Mouse (Mus musculus): ENCODE results near the gene Amotl2. TPM values are rescaled to one million over a fixed set of nuclear protein-coding genes. Genes with fewer than 3 reads are reported as not detected.
"Not testable (repeated sequence)": the region's sequence is repeated elsewhere in the genome, so short reads cannot be mapped to it uniquely, and the experiment has no call there.

Gene Amotl2
- polyA plus RNA-seq, 1 experiment from 2014 or later, result 38.6 TPM

DNA sequence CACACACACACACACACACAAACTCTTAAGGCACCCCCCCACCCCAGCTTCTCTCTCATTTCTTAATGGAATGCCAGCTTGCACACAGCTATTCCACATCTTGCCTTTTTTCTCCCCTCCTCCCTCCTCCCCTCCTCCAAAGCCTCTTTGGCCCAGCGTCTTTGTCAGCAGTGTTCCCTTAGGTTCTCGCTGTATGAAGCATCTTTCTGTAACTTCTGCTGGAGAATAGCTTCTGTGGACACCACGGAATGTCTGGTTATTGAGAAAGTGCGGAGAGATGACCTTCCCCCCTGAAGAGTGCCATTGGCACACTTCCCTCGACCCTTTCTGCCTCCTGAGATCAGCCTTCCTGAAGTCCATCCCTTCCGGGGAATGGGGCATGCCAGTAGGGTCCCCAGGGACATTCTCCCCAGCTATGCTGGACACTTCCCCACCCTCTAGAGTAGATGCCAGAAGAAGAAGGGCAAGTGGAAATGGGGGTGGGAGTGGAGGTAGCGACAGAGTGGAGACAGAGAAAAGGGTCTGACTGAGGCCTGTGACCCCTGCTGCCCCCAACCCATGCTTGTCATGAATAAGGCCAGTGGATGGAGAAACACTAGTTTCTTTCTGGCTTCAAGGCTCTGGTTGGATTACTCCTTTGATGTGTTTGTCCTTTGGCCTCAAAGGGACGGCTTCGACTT is 39.3 kb downstream of the Amotl2 start:
- no peaks in the 10 kb centered on the region for H3K9me3 ChIP-seq (replicated peaks; ENCODE audit: control insufficient read depth, low read length)
- no peaks in the 10 kb centered on the region for H3K27me3 ChIP-seq (ENCODE audit: control insufficient read depth, insufficient read depth, low read length)
- WGBS, result 67% methylated on average over 9 of the region's 9 CpGs
- no peak for ATAC-seq (replicated peaks; ENCODE audit: extremely low read depth, insufficient read depth, low FRiP score)
- H3K4me2 ChIP-seq (ENCODE audit: low read depth, low read length), result no peak overlapping the region
- H3K27ac ChIP-seq (ENCODE audit: low read length), result no peak overlapping the region
- H3K9ac ChIP-seq (ENCODE audit: low read length), result no peak overlapping the region
- no peaks in the 10 kb centered on the region for H3K36me3 ChIP-seq (ENCODE audit: control insufficient read depth, insufficient read depth)
- H3K4me1 ChIP-seq (ENCODE audit: control insufficient read depth, insufficient read depth, low read length), result peaks cover 23% of the 10 kb centered on the region
- H3K4me3 ChIP-seq (ENCODE audit: low read length), result no peak overlapping the region

DNA sequence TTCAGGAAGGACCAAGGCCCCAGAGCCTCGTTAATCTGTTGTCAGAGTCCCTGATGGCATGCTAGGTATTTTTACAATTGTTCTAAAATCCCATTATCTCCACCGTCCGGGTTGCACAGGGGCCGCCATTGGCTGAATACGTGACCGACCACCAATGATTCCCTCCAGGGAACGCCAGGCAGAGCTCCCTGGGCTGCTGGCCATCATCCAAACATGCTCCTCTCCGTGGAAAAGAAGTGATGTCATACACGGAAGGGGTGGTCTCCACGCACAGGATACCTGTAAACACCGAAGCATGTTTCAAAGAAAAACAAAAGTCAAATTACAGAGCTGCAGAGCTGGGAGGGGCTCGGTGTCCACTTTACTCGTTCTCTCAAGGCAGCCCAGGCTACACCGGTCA is 39.9 kb downstream of the Amotl2 start:
- no peak for ATAC-seq (replicated peaks; ENCODE audit: extremely low read depth, insufficient read depth, low FRiP score)
- no peaks in the 10 kb centered on the region for H3K27me3 ChIP-seq (ENCODE audit: control insufficient read depth, insufficient read depth, low read length)
- H3K27ac ChIP-seq (ENCODE audit: low read length), result no peak overlapping the region
- peaks cover 23% of the 10 kb centered on the region for H3K4me1 ChIP-seq (ENCODE audit: control insufficient read depth, insufficient read depth, low read length)
- H3K9ac ChIP-seq (ENCODE audit: low read length), result no peak overlapping the region
- H3K36me3 ChIP-seq (ENCODE audit: control insufficient read depth, insufficient read depth), result no peaks in the 10 kb centered on the region
- no peak overlapping the region for H3K4me3 ChIP-seq (ENCODE audit: low read length)
- no peak overlapping the region for H3K4me2 ChIP-seq (ENCODE audit: low read depth, low read length)
- WGBS, result 46% methylated on average over 14 of the region's 14 CpGs
- no peaks in the 10 kb centered on the region for H3K9me3 ChIP-seq (replicated peaks; ENCODE audit: control insufficient read depth, low read length)

DNA sequence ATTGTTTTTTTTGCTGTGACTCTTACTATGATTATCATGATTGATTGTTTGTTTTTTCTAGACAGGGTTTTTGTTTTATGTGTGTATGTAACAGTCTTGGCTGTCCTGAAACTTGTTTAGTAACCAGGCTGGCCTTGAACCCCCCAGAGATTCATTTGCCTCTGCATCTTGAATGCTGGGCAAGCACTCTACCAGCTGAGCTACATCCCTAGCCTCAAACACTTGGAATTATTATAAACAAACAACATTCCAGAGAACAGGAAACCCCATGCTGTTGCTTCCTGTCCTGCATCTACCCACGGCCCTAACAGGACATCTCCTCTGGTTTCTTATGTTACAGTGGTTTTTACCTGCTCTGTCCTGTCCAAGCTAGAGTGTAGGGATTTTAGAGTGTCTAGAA is 42.4 kb downstream of the Amotl2 start:
- H3K4me3 ChIP-seq (ENCODE audit: low read length), result no peak overlapping the region
- peak overlapping the region; percentile 85 for H3K27ac ChIP-seq (ENCODE audit: low read length)
- H3K9ac ChIP-seq (ENCODE audit: low read length), result peak overlapping the region; percentile 41; the same call in 1 of the 2 replicates
- H3K4me1 ChIP-seq (ENCODE audit: control insufficient read depth, insufficient read depth, low read length), result peaks cover 32% of the 10 kb centered on the region
- no peaks in the 10 kb centered on the region for H3K27me3 ChIP-seq (ENCODE audit: control insufficient read depth, insufficient read depth, low read length)
- no peaks in the 10 kb centered on the region for H3K36me3 ChIP-seq (ENCODE audit: control insufficient read depth, insufficient read depth)
- H3K4me2 ChIP-seq (ENCODE audit: low read depth, low read length), result no peak overlapping the region
- ATAC-seq (replicated peaks; ENCODE audit: extremely low read depth, insufficient read depth, low FRiP score), result no peak
- H3K9me3 ChIP-seq (replicated peaks; ENCODE audit: control insufficient read depth, low read length), result no peaks in the 10 kb centered on the region
- whole genome bisulfite sequencing, result 36% methylated on average over 1 of the region's 1 CpGs

GRCm38 (mm10) chr9:102759581-102760001 is 43.1 kb downstream of the Amotl2 start:
- Histone ChIP-seq H3K27ac (ENCODE audit: low read length) (peak overlapping the region; percentile 85), H3K4me2 (ENCODE audit: low read depth, low read length) (no peak overlapping the region), H3K9me3 (replicated peaks; ENCODE audit: control insufficient read depth, low read length) (no peaks in the 10 kb centered on the region), H3K9ac (ENCODE audit: low read length) (0 out of 2 replicates have a peak overlapping the region, but pooled peaks have one; percentile 41), H3K4me1 (ENCODE audit: control insufficient read depth, insufficient read depth, low read length) (peaks cover 33% of the 10 kb centered on the region), H3K27me3 (ENCODE audit: control insufficient read depth, insufficient read depth, low read length) (no peaks in the 10 kb centered on the region), H3K36me3 (ENCODE audit: control insufficient read depth, insufficient read depth) (no peaks in the 10 kb centered on the region), H3K4me3 (ENCODE audit: low read length) (no peak overlapping the region)
- peak; percentile 50 for ATAC-seq (replicated peaks; ENCODE audit: extremely low read depth, insufficient read depth, low FRiP score)
- WGBS, result 13% methylated on average over 5 of the region's 5 CpGs

GRCm38 (mm10) chr9:102761599-102761998 is 45.1 kb downstream of the Amotl2 start:
- Histone ChIP-seq H3K9ac (ENCODE audit: low read length) (no peak overlapping the region), H3K9me3 (replicated peaks; ENCODE audit: control insufficient read depth, low read length) (no peaks in the 10 kb centered on the region), H3K27ac (ENCODE audit: low read length) (no peak overlapping the region), H3K4me1 (ENCODE audit: control insufficient read depth, insufficient read depth, low read length) (peaks cover 25% of the 10 kb centered on the region), H3K4me3 (ENCODE audit: low read length) (no peak overlapping the region), H3K4me2 (ENCODE audit: low read depth, low read length) (no peak overlapping the region), H3K36me3 (ENCODE audit: control insufficient read depth, insufficient read depth) (no peaks in the 10 kb centered on the region), H3K27me3 (ENCODE audit: control insufficient read depth, insufficient read depth, low read length) (no peaks in the 10 kb centered on the region)
- no peak for ATAC-seq (replicated peaks; ENCODE audit: extremely low read depth, insufficient read depth, low FRiP score)
- WGBS, result 93% methylated on average over 7 of the region's 7 CpGs

DNA sequence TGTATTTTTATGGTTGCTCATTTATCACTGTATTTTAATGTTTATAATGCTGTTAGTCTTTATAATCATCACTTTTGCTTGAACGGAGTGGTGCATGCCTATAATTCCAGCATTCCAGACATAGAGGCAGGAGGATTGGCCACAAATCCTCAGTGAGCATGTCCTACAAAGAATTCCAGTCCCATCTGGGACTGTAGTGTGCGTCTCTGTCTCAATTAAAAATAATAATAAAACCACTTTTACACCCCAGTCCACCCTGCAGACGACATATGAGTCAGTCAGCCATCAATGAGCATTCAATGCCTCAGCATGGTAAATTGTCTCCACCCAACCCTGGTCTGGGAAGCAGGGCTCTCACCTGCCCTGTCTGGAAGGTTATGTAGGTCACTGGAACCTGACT is 46.4 kb downstream of the Amotl2 start:
- ATAC-seq (replicated peaks; ENCODE audit: extremely low read depth, insufficient read depth, low FRiP score), result no peak
- no peak overlapping the region for H3K27ac ChIP-seq (ENCODE audit: low read length)
- no peak overlapping the region for H3K4me3 ChIP-seq (ENCODE audit: low read length)
- 49% methylated on average over 3 of the region's 3 CpGs for WGBS
- no peaks in the 10 kb centered on the region for H3K27me3 ChIP-seq (ENCODE audit: control insufficient read depth, insufficient read depth, low read length)
- H3K9me3 ChIP-seq (replicated peaks; ENCODE audit: control insufficient read depth, low read length), result no peaks in the 10 kb centered on the region
- H3K9ac ChIP-seq (ENCODE audit: low read length), result no peak overlapping the region
- no peak overlapping the region for H3K4me2 ChIP-seq (ENCODE audit: low read depth, low read length)
- H3K4me1 ChIP-seq (ENCODE audit: control insufficient read depth, insufficient read depth, low read length), result peaks cover 29% of the 10 kb centered on the region
- no peaks in the 10 kb centered on the region for H3K36me3 ChIP-seq (ENCODE audit: control insufficient read depth, insufficient read depth)

- Histone ChIP-seq H3K9me3 (replicated peaks; ENCODE audit: control insufficient read depth, low read length) (no peaks in the 10 kb centered on the region), H3K36me3 (ENCODE audit: control insufficient read depth, insufficient read depth) (no peaks in the 10 kb centered on the region), H3K4me3 (ENCODE audit: low read length) (no peak overlapping the region), H3K4me1 (ENCODE audit: control insufficient read depth, insufficient read depth, low read length) (peaks cover 29% of the 10 kb centered on the region), H3K27ac (ENCODE audit: low read length) (0 out of 2 replicates have a peak overlapping the region, but pooled peaks have one; percentile 18), H3K9ac (ENCODE audit: low read length) (no peak overlapping the region), H3K4me2 (ENCODE audit: low read depth, low read length) (no peak overlapping the region), H3K27me3 (ENCODE audit: control insufficient read depth, insufficient read depth, low read length) (no peaks in the 10 kb centered on the region)
- ATAC-seq (replicated peaks; ENCODE audit: extremely low read depth, insufficient read depth, low FRiP score), result no peak
- WGBS, result 46% methylated on average over 8 of the region's 8 CpGs
Observed at GRCm38 (mm10) chr9:102763520-102763919, 47.0 kb downstream of the Amotl2 start.

DNA sequence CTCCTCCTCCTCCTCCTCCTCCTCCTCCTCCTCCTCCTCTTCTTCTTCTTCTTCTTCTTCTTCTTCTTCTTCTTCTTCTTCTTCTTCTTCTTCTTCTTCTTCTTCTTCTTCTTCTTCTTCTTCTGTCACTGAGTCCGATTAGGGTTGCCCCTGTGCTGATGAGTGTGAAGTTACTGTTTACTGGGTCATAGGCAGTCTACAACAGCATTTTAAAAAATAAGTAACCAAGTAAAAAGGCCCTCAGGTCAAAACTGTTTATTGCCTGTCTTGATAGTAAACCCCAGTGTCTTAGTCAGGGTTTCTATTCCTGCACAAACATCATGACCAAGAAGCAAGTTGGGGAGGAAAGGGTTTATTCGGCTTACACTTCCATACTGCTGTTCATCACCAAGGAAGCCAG is 48.1 kb downstream of the Amotl2 start:
- 90% methylated on average over 1 of the region's 2 CpGs for WGBS
- not testable (repeated sequence) for H3K4me3 ChIP-seq (ENCODE audit: low read length); H3K4me2 ChIP-seq (ENCODE audit: low read depth, low read length); H3K9me3 ChIP-seq (replicated peaks; ENCODE audit: control insufficient read depth, low read length); ATAC-seq (replicated peaks; ENCODE audit: extremely low read depth, insufficient read depth, low FRiP score); H3K27ac ChIP-seq (ENCODE audit: low read length); H3K9ac ChIP-seq (ENCODE audit: low read length); H3K27me3 ChIP-seq (ENCODE audit: control insufficient read depth, insufficient read depth, low read length); H3K36me3 ChIP-seq (ENCODE audit: control insufficient read depth, insufficient read depth)
- H3K4me1 ChIP-seq (ENCODE audit: control insufficient read depth, insufficient read depth, low read length), result peaks cover 21% of the 10 kb centered on the region

DNA sequence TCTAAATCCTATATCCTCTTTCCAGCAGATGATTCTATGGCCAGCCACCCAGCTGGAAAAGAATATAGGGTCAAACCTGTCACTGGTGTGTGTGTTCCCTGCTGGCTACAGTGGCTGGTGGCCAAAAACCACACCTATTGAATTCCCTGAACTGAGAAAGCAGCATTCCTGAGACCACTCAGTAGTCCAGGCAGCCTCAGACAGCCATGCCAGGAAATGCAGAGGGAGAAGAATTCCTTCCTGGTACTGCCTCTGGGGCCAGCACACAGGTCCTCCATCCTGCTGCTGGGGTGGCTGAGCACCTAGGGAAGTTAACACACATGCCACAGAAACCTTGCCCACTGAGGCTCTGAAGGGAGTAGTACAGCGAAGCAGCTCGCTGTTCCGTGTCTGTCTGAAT is 50.3 kb downstream of the Amotl2 start:
- ATAC-seq (replicated peaks; ENCODE audit: extremely low read depth, insufficient read depth, low FRiP score), result peak; percentile 52

More for the DNA sequence above, 50.3 kb downstream of the Amotl2 start:
- no peak overlapping the region for H3K4me2 ChIP-seq (ENCODE audit: low read depth, low read length)
- no peaks in the 10 kb centered on the region for H3K9me3 ChIP-seq (replicated peaks; ENCODE audit: control insufficient read depth, low read length)
- peaks cover 19% of the 10 kb centered on the region for H3K4me1 ChIP-seq (ENCODE audit: control insufficient read depth, insufficient read depth, low read length)
- no peak overlapping the region for H3K4me3 ChIP-seq (ENCODE audit: low read length)
- WGBS, result 73% methylated on average over 3 of the region's 3 CpGs
- no peaks in the 10 kb centered on the region for H3K36me3 ChIP-seq (ENCODE audit: control insufficient read depth, insufficient read depth)
- no peaks in the 10 kb centered on the region for H3K27me3 ChIP-seq (ENCODE audit: control insufficient read depth, insufficient read depth, low read length)
- H3K27ac ChIP-seq (ENCODE audit: low read length), result no peak overlapping the region; the same call in none of the 2 replicates
- H3K9ac ChIP-seq (ENCODE audit: low read length), result no peak overlapping the region

All from heart, embryonic 16.5 days (tissue).